Mouse (Mus musculus) mouse trophoblast stem cell (cell line): ENCODE data around the gene Moap1.

ENCODE experiments used
- in situ Hi-C, 2 experiments: fragments of 300-500 bp; cut with MseI, MboI; formaldehyde crosslinking; loops; 2 replicates in 1 of 2; 3 replicates in 1 of 2; pipeline ENCODE4 v1.15.1; 2025

The Moap1 gene

GRCm38 (mm10) chr12:102743589-102744574 is at the start of gene Moap1, which contains the start of gene Tmem251:
Gene Moap1 (minus strand): TSS chr12:102743661.
Gene Tmem251 (plus strand): TSS chr12:102743762.
- in situ Hi-C loops: no loop called here

- in situ Hi-C loops: loop anchor here (25.0 kb wide), 1 partner anchor 274 kb away; no protein-coding TSS in a partner anchor
Measured at GRCm38 (mm10) chr12:102787927-102788326, 44.5 kb upstream of the Moap1 start.

GRCm38 (mm10) chr12:102785593-102785985 is 42.1 kb upstream of the Moap1 start:
- in situ Hi-C loops: loop anchor here (25.0 kb wide), 1 partner anchor 277 kb away; no protein-coding TSS in a partner anchor

- in situ Hi-C loops: loop anchor here (25.0 kb wide), 1 partner anchor 277 kb away; no protein-coding TSS in a partner anchor
Measured at GRCm38 (mm10) chr12:102784899-102785592, 41.6 kb upstream of the Moap1 start.

- in situ Hi-C loops: loop anchor here (25.0 kb wide), 1 partner anchor 279 kb away; no protein-coding TSS in a partner anchor
Measured at GRCm38 (mm10) chr12:102782841-102783240, 39.4 kb upstream of the Moap1 start.

- in situ Hi-C loops: loop anchor here (25.0 kb wide), 1 partner anchor 283 kb away; no protein-coding TSS in a partner anchor
Measured at GRCm38 (mm10) chr12:102779452-102779851, 36.0 kb upstream of the Moap1 start.

- in situ Hi-C loops: loop anchor here (25.0 kb wide), 1 partner anchor 284 kb away; no protein-coding TSS in a partner anchor
Measured at GRCm38 (mm10) chr12:102778151-102778550, 34.7 kb upstream of the Moap1 start.

GRCm38 (mm10) chr12:102776035-102776434 is 32.6 kb upstream of the Moap1 start:
- in situ Hi-C loops: loop anchor here (25.0 kb wide), 1 partner anchor 286 kb away; no protein-coding TSS in a partner anchor

- in situ Hi-C loops: no loop called here
Measured at GRCm38 (mm10) chr12:102772676-102773075, 29.2 kb upstream of the Moap1 start.

GRCm38 (mm10) chr12:102771601-102772000 is 28.1 kb upstream of the Moap1 start:
- in situ Hi-C loops: no loop called here

- in situ Hi-C loops: no loop called here
Measured at GRCm38 (mm10) chr12:102769000-102769399, 25.5 kb upstream of the Moap1 start.

- in situ Hi-C loops: no loop called here
Measured at GRCm38 (mm10) chr12:102763696-102764095, 20.2 kb upstream of the Moap1 start.

GRCm38 (mm10) chr12:102761668-102762067 is 18.2 kb upstream of the Moap1 start:
- in situ Hi-C loops: no loop called here

- in situ Hi-C loops: no loop called here
Measured at GRCm38 (mm10) chr12:102758936-102759335, 15.5 kb upstream of the Moap1 start.

GRCm38 (mm10) chr12:102758403-102758756 is 14.9 kb upstream of the Moap1 start, which contains the start of gene Gm20604:
Gene Gm20604 (minus strand): TSS chr12:102758672.
- in situ Hi-C loops: no loop called here

GRCm38 (mm10) chr12:102757689-102758402 is 14.4 kb upstream of the Moap1 start, which contains the start of the genes Gm28051, Gon7 and Ubr7:
Gene Gm28051 (minus strand): TSS chr12:102757765.
Gene Gon7 (minus strand): TSS chr12:102757803.
Gene Ubr7 (plus strand): TSS chr12:102757967.
- in situ Hi-C loops: no loop called here

GRCm38 (mm10) chr12:102757055-102757688 is 13.7 kb upstream of the Moap1 start:
- in situ Hi-C loops: no loop called here

- in situ Hi-C loops: no loop called here
Measured at GRCm38 (mm10) chr12:102756304-102756703, 12.8 kb upstream of the Moap1 start.

- in situ Hi-C loops: no loop called here
Measured at GRCm38 (mm10) chr12:102748256-102748655, 4.8 kb upstream of the Moap1 start.

- in situ Hi-C loops: no loop called here
Measured at GRCm38 (mm10) chr12:102744839-102745238, 1.4 kb upstream of the Moap1 start.
